Mouse (Mus musculus) ovary, adult 18-20 months (tissue): Measurements from ENCODE around the gene Abhd17c.
A peak's percentile ranks its signal among the peaks of the same experiment; 100 is the strongest.
"Not testable (repeated sequence)": the region's sequence is repeated elsewhere in the genome, so short reads cannot be mapped to it uniquely, and the experiment has no call there.

Source experiments
- DNase-seq: peaks from one replicate; pipeline ENCODE4 v3.0.0; 2022; ENCODE audit warnings: low spot score, mixed read lengths

Gene Abhd17c

GRCm38 (mm10) chr7:84152821-84153220, 1.1 kb upstream of the Abhd17c start:
- DNase-seq: no peak

GRCm38 (mm10) chr7:84152374-84152773, 681 bp upstream of the Abhd17c start:
- no peak for DNase-seq

GRCm38 (mm10) chr7:84151960-84152334, 254 bp upstream of the Abhd17c start:
- DNase-seq: peak; percentile 91

GRCm38 (mm10) chr7:84150361-84151000, 1.2 kb downstream of the Abhd17c start:
- DNase-seq: peak; percentile 1

- no peak for DNase-seq
Observed at GRCm38 (mm10) chr7:84149821-84150220, 1.9 kb downstream of the Abhd17c start.

GRCm38 (mm10) chr7:84148896-84149295, 2.8 kb downstream of the Abhd17c start:
- DNase-seq: no peak

- no peak for DNase-seq
Observed at GRCm38 (mm10) chr7:84147746-84148145, 3.9 kb downstream of the Abhd17c start.

- no peak for DNase-seq
Observed at GRCm38 (mm10) chr7:84145633-84146032, 6.1 kb downstream of the Abhd17c start.

- no peak for DNase-seq
Observed at GRCm38 (mm10) chr7:84142736-84143473, 8.8 kb downstream of the Abhd17c start.

GRCm38 (mm10) chr7:84142196-84142595, 9.5 kb downstream of the Abhd17c start:
- no peak for DNase-seq

- no peak for DNase-seq
Observed at GRCm38 (mm10) chr7:84139566-84139965, 12.1 kb downstream of the Abhd17c start.

GRCm38 (mm10) chr7:84138731-84139130, 13.0 kb downstream of the Abhd17c start:
- no peak for DNase-seq

- DNase-seq: no peak
Observed at GRCm38 (mm10) chr7:84137779-84138178, 13.9 kb downstream of the Abhd17c start.

- no peak for DNase-seq
Observed at GRCm38 (mm10) chr7:84135799-84136700, 15.6 kb downstream of the Abhd17c start.

GRCm38 (mm10) chr7:84132704-84133103, 19.0 kb downstream of the Abhd17c start:
- DNase-seq: no peak

GRCm38 (mm10) chr7:84131736-84132135, 20.0 kb downstream of the Abhd17c start:
- DNase-seq: no peak

GRCm38 (mm10) chr7:84128661-84129060, 23.0 kb downstream of the Abhd17c start:
- no peak for DNase-seq

GRCm38 (mm10) chr7:84125730-84126129, 26.0 kb downstream of the Abhd17c start:
- DNase-seq: no peak

GRCm38 (mm10) chr7:84123651-84124050, 28.0 kb downstream of the Abhd17c start:
- not testable (repeated sequence) for DNase-seq

- no peak for DNase-seq
Observed at GRCm38 (mm10) chr7:84121778-84122177, 29.9 kb downstream of the Abhd17c start.

GRCm38 (mm10) chr7:84120142-84120760, 31.4 kb downstream of the Abhd17c start:
- no peak for DNase-seq
